Mouse (Mus musculus) myocyte (in vitro differentiated cells): ENCODE results near the gene Smyd1.

ENCODE experiments used
- E2F4 ChIP-seq: IDR thresholded peaks from one replicate; pipeline ENCODE4 v1.6.1; 2011; ENCODE audit warnings: mild to moderate bottlenecking, control low read depth, moderate library complexity; ENCODE audit not compliant: insufficient read depth
- TCF12 ChIP-seq: IDR thresholded peaks from one replicate; pipeline ENCODE4 v1.6.1; 2011; ENCODE audit warnings: mild to moderate bottlenecking, control low read depth; ENCODE audit not compliant: poor library complexity, insufficient read depth, severe bottlenecking

DNA sequence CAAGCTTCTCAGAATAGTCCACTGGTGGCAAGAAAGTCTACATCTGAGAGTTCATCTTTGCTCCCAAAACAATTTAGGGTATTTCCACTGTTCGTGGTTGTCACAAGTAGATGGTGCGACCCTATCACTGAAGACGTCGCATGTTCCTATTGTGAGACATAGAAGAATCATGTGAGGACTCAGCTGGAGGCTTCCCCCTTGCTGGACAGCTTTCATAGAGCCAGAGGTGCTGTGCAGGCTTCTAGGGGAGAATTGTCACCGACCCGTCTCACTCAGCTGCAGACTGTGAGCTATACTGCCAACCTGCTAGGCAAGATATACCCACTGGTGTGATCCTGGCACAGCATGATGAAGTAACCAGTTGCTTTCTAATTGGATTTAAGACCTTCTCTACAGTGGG is 30.2 kb upstream of the Smyd1 start:
- TF ChIP-seq TCF12 (no peak), E2F4 (no peak)
